Mouse (Mus musculus) cerebellum, adult 2 months (tissue): ENCODE measurements around the gene Wnt11. TPM values are rescaled to one million over a fixed set of nuclear protein-coding genes. Genes with fewer than 3 reads are reported as not detected.

ENCODE experiments used
- DNase-seq, 2 experiments: peaks; one replicate each; pipeline ENCODE4 v3.0.0; 2021
- H3K27ac ChIP-seq: fragments of 200-500 bp; 2 replicates; pipeline ENCODE4 v1.5.1; 2012; ENCODE audit warnings: low read length, control low read depth, inconsistent platforms; ENCODE audit not compliant: insufficient read depth
- H3K27me3 ChIP-seq: fragments of 200-500 bp; 2 replicates; pipeline ENCODE4 v1.6.1; 2012; ENCODE audit warnings: inconsistent platforms, mild to moderate bottlenecking, low read length, moderate library complexity; ENCODE audit not compliant: control insufficient read depth, insufficient read depth
- H3K4me1 ChIP-seq: fragments of 200-500 bp; 2 replicates; pipeline ENCODE4 v1.6.1; 2011; ENCODE audit warnings: low read length; ENCODE audit not compliant: control insufficient read depth, insufficient read depth
- H3K4me3 ChIP-seq: fragments of 200-500 bp; replicated peaks from 2 replicates; pipeline ENCODE3; 2011; ENCODE audit warnings: mild to moderate bottlenecking, low read depth, low read length, control low read depth; ENCODE audit not compliant: insufficient read depth
- CTCF ChIP-seq: fragments of 200-500 bp; IDR thresholded peaks from 2 replicates; pipeline ENCODE4 v1.5.1; 2011; ENCODE audit warnings: low read depth, mild to moderate bottlenecking, control low read depth, low read length, moderate library complexity, borderline replicate concordance; ENCODE audit not compliant: insufficient read depth
- POLR2A ChIP-seq: fragments of 200-500 bp; IDR thresholded peaks from 2 replicates; pipeline ENCODE4 v1.6.1; 2011; ENCODE audit warnings: low read length, control low read depth, borderline replicate concordance; ENCODE audit not compliant: insufficient read depth
- WGBS: fragments of 180-500 bp; shearing (Covaris S2); methylation state at CpG from one replicate; pipeline ENCODE4 v1.1.7; 2018; 5-methylcytosine and 5-hydroxymethylcytosine counted together
- polyA plus RNA-seq: library from polyadenylated mRNA; depleted of rRNA; stranded (reverse); fragments of >200 nt; gene quantifications from 2 replicates; pipeline ENCODE4 v1.2.3, GENCODE M21; 2012

Wnt11 gene
- polyA plus RNA-seq, 1 experiment = 1.5 TPM

DNA sequence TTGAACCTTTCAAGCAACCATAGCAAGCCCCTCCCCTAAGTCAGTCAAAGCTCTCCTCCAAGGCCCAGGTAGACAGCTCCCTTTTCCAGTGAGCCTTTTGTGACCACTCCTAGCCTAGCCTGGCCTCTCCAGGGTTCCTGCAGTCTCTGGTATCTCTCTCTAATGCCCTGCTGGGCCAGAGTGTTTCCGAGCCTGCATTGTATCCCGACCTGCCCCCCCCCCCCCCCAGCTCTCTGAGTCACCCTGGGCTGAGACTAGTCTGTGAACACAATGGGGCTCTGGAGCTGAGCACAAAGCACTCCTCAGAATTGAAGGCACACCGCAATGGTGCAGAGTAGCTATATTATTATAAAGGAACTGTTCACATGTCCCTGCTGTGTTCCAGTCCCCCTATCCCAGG is 21.2 kb downstream of the Wnt11 start:
- Histone ChIP-seq H3K27me3 (no peaks in the 10 kb centered on the region), H3K4me3 (no peak overlapping the region), H3K4me1 (no peaks in the 10 kb centered on the region), H3K27ac (no peak overlapping the region)
- TF ChIP-seq POLR2A (no peak), CTCF (no peak)
- 47% methylated on average over 3 of the region's 3 CpGs for WGBS
- DNase-seq = no peak

- H3K27ac ChIP-seq = no peak overlapping the region
- no peak overlapping the region for H3K4me3 ChIP-seq
- 57% methylated on average over 3 of the region's 3 CpGs for WGBS
- no peak for DNase-seq
- no peaks in the 10 kb centered on the region for H3K4me1 ChIP-seq
- TF ChIP-seq CTCF (no peak), POLR2A (no peak)
- no peaks in the 10 kb centered on the region for H3K27me3 ChIP-seq
Measured at GRCm38 (mm10) chr7:98857094-98857493, 22.2 kb downstream of the Wnt11 start.

DNA sequence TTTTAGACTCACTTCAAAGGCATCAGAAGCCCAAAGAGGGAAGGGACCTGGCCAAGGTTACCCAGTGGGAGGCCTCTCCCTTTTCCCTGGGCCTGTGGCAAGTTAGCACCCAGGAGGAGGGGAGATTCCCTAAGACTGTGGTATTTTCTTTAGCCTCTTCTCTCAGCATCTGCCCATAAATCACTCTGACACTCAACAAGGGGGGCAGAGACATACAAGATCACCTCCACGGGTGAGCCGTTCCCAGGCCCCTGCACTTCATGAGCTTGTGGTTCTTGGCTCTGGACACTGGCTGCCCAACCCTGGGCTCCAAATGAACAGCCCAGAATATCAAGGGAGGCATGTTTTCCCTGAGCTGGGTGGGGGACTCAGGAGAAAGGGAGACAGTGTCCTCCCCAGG is 26.1 kb downstream of the Wnt11 start:
- Histone ChIP-seq H3K27ac (no peak overlapping the region), H3K4me1 (peaks cover 6% of the 10 kb centered on the region), H3K27me3 (no peaks in the 10 kb centered on the region), H3K4me3 (no peak overlapping the region)
- TF ChIP-seq POLR2A = no peak
- no peak for TF ChIP-seq CTCF
- DNase-seq = no peak
- WGBS = 82% methylated on average over 2 of the region's 2 CpGs

DNA sequence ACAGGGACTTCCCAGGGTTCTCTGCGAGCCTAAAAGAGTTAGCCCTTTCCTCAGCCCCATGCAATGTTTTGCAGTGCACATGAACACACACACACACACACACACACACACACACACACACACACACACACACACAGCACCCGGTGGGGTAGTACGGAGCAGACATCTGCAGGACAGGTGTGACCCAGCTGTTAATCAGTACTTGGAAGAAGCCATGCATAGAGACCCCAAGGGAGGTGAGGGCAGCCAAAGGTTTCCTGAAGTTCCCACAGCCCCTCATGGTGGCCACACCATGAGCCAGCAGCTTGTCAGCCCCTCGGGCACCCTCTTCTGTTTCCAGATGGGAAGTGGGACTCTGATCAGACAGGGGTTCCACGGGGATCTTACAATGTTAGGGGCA is 28.1 kb downstream of the Wnt11 start:
- no peaks in the 10 kb centered on the region for H3K27me3 ChIP-seq
- 67% methylated on average over 5 of the region's 5 CpGs for WGBS
- no peak overlapping the region for H3K4me3 ChIP-seq
- no peak overlapping the region for H3K27ac ChIP-seq
- peaks cover 6% of the 10 kb centered on the region for H3K4me1 ChIP-seq
- TF ChIP-seq POLR2A (no peak), CTCF (no peak)
- DNase-seq = no peak

DNA sequence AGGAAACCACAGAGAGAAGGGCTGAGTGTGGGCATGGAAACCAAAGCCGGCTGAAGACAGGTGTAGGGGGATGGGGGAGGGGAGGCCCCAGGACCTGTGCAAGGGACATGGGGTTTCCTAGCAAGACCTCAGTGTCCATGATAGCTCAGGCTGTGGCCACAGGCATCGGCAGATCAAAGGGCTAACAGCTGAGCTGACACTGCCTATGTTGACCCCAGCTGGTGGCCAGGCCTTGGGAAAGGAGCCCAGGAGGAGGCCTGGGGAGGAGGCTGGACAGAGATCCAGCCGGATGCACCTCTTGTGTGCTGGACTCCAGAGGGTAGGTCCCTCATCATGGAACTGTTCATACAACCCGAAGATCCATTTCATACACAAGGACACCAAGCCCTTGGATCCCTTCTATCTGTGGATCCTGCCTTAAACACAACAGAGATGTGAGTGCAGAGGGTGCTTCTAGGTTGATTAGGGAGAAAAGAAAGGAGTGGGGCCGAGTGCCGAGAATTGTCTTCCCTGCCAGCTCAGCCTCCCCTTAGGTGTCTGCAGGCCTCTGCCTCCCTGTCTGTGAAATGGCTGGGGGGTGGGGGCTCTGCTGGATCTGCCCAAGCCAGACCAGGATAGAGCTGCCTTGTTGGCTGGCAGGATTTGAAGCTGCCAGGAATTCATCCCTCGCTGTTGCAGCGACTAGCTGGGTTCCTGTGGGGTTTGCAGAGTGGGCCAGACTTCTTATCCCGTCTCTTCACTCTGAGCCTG is 29.2 kb downstream of the Wnt11 start:
- no peak for DNase-seq
- H3K4me1 ChIP-seq = peaks cover 6% of the 10 kb centered on the region
- H3K4me3 ChIP-seq = no peak overlapping the region
- H3K27me3 ChIP-seq = no peaks in the 10 kb centered on the region
- TF ChIP-seq CTCF (no peak), POLR2A (no peak)
- no peak overlapping the region for H3K27ac ChIP-seq
- 47% methylated on average over 9 of the region's 9 CpGs for WGBS

GRCm38 (mm10) chr7:98867053-98867793 is 32.3 kb downstream of the Wnt11 start:
- peaks cover 6% of the 10 kb centered on the region for H3K4me1 ChIP-seq
- H3K4me3 ChIP-seq = no peak overlapping the region
- 31% methylated on average over 12 of the region's 12 CpGs for WGBS
- no peak overlapping the region for H3K27ac ChIP-seq
- H3K27me3 ChIP-seq = no peaks in the 10 kb centered on the region
- no peak for DNase-seq
- TF ChIP-seq POLR2A = no peak

GRCm38 (mm10) chr7:98867794-98868150 is 32.9 kb downstream of the Wnt11 start:
- Histone ChIP-seq H3K4me1 (peaks cover 6% of the 10 kb centered on the region), H3K4me3 (no peak overlapping the region), H3K27ac (no peak overlapping the region), H3K27me3 (no peaks in the 10 kb centered on the region)
- WGBS = 91% methylated on average over 2 of the region's 2 CpGs
- no peak for DNase-seq
- TF ChIP-seq POLR2A = no peak
- TF ChIP-seq CTCF = no peak

GRCm38 (mm10) chr7:98869070-98869469 is 34.2 kb downstream of the Wnt11 start:
- Histone ChIP-seq H3K27ac (no peak overlapping the region), H3K4me1 (peaks cover under 1% of the 10 kb centered on the region), H3K27me3 (no peaks in the 10 kb centered on the region), H3K4me3 (no peak overlapping the region)
- WGBS = 71% methylated on average over 3 of the region's 3 CpGs
- TF ChIP-seq CTCF (no peak), POLR2A (no peak)
- DNase-seq = no peak
